In genomic region chr19:53430356-53430755, GRCm38 (mm10) we compare ENCODE assay signal across 11 mouse cellular contexts. TPM values are rescaled to one million over a fixed set of nuclear protein-coding genes. Genes with fewer than 3 reads are reported as not detected.
DNase-seq lines count a peak whose midpoint lies in the region; ATAC-seq and TF ChIP-seq lines count a peak whose summit lies in the region.
"Had no signal": no experiment of that assay in that cellular context is flagged by ENCODE, and none has a peak within 500 bp of the region (broad histone marks: within the 10 kb centered on the region; RNA-seq: fewer than 3 reads in every experiment).

No protein-coding gene starts in this region.

- peak; percentile 84 for ATAC-seq in forebrain, embryonic 12.5 days (ENCODE audit: low FRiP score)
- peak; percentile 27; the same call in 1 of the 2 replicates for ATAC-seq in neural tube, embryonic 12.5 days (ENCODE audit: low FRiP score, low read depth)
- ATAC-seq in activated CD4-positive, CD25-positive, alpha-beta regulatory T cell, adult 4 months, result no peak

- no peaks in the 10 kb centered on the region for H3K9me3 ChIP-seq in forebrain, embryonic 12.5 days
- no peaks in the 10 kb centered on the region for H3K9me3 ChIP-seq in neural tube, embryonic 12.5 days
- H3K9me3 ChIP-seq: lung, embryonic 15.5 days had no signal

- H3K9ac ChIP-seq in forebrain, embryonic 12.5 days, result no peak overlapping the region
- H3K9ac ChIP-seq in neural tube, embryonic 12.5 days, result no peak overlapping the region
- H3K9ac ChIP-seq: lung, embryonic 15.5 days had no signal

- no peaks in the 10 kb centered on the region for H3K36me3 ChIP-seq in forebrain, embryonic 12.5 days (replicated peaks)
- no peaks in the 10 kb centered on the region for H3K36me3 ChIP-seq in neural tube, embryonic 12.5 days
- H3K36me3 ChIP-seq: lung, embryonic 15.5 days had no signal

- H3K4me1 ChIP-seq in forebrain, embryonic 12.5 days, result peaks cover 13% of the 10 kb centered on the region
- peaks cover 6% of the 10 kb centered on the region; the same call in 1 of the 2 replicates for H3K4me1 ChIP-seq in neural tube, embryonic 12.5 days

- H3K4me3 ChIP-seq in forebrain, embryonic 12.5 days (replicated peaks), result no peak overlapping the region
- no peak overlapping the region; the same call in 1 of the 2 replicates for H3K4me3 ChIP-seq in layer of hippocampus, adult 2 months
- no peak overlapping the region for H3K4me3 ChIP-seq in neural tube, embryonic 12.5 days
- H3K4me3 ChIP-seq: lung, embryonic 15.5 days had no signal

- TF ChIP-seq CTCF in layer of hippocampus, adult 2 months (conservative IDR thresholded peaks at IDR 0.05), result no peak

- 55% methylated on average over 9 of the region's 9 CpGs for WGBS in forebrain, embryonic 12.5 days
- 43% methylated on average over 9 of the region's 9 CpGs for WGBS in neural tube, embryonic 12.5 days

- H3K27ac ChIP-seq in forebrain, embryonic 12.5 days, result peak overlapping the region; percentile 67
- peak overlapping the region; percentile 79 for H3K27ac ChIP-seq in layer of hippocampus, adult 2 months
- H3K27ac ChIP-seq in neural tube, embryonic 12.5 days, result no peak overlapping the region
- H3K27ac ChIP-seq: lung, embryonic 15.5 days had no signal

- H3K4me2 ChIP-seq in forebrain, embryonic 12.5 days, result no peak overlapping the region
- no peak overlapping the region for H3K4me2 ChIP-seq in neural tube, embryonic 12.5 days (replicated peaks)
- H3K4me2 ChIP-seq: lung, embryonic 15.5 days had no signal

- 0 out of 2 replicates have a peak, but pooled peaks cover 3% of the 10 kb centered on the region for H3K27me3 ChIP-seq in forebrain, embryonic 12.5 days
- no peaks in the 10 kb centered on the region for H3K27me3 ChIP-seq in neural tube, embryonic 12.5 days (replicated peaks)
- H3K27me3 ChIP-seq: lung, embryonic 15.5 days had no signal

- DNase-seq in brain, embryonic 18.5 days (ENCODE audit: low read depth, low spot score), result peak; percentile 69
- peak; percentile 68 to 92 for DNase-seq in layer of hippocampus, adult 2 months (ENCODE audit: low spot score in 2 of 2)
- no peak for DNase-seq in adrenal gland, adult 2 months
- no peak for DNase-seq in adrenal gland, adult 18-20 months (ENCODE audit: low spot score in 2 of 2)
- no peak for DNase-seq in thymus, postnatal 0 days (ENCODE audit: low spot score)
- DNase-seq: gastrocnemius, postnatal 36 days; kidney, postnatal 14 days had no signal

RNA-seq across cellular contexts. Expression of gene Smndc1, which starts 40.0 kb away (rescaled TPM):
- 45.4 and 49.6 TPM in 2 replicates for polyA plus RNA-seq in forebrain, embryonic 12.5 days (2016; fragmentation: Nextera tagmentation; extraction: Ambion mirVana)
- total RNA-seq in layer of hippocampus, adult 2 months (2021), result 10 to 100 TPM; 39.9 to 40.7 TPM
- 40.4 and 42.5 TPM in 2 replicates for polyA plus RNA-seq in neural tube, embryonic 12.5 days (2016; fragmentation: Nextera tagmentation; extraction: Ambion mirVana)
- 10 to 100 TPM; 38.1 to 48.6 TPM for total RNA-seq in adrenal gland, adult 2 months (2021)
- polyA plus RNA-seq in adrenal gland, adult 2 months (2012; rRNA removed), result 1.2 TPM in 2 replicates
- 10 to 100 TPM; 41.5 to 44.2 TPM for total RNA-seq in adrenal gland, adult 18-20 months (2021)
- 56.4 and 66.0 TPM in 2 replicates for polyA plus RNA-seq in thymus, postnatal 0 days (2015; fragmentation: Nextera tagmentation; extraction: Ambion mirVana)
- 10 to 100 TPM; 35.9 TPM for polyA plus RNA-seq in activated CD4-positive, CD25-positive, alpha-beta regulatory T cell, adult 4 months (2017; shearing (Covaris generic))

RNA-seq across cellular contexts. Expression of gene Gm10197, which starts 58.8 kb away (rescaled TPM):
- 1.7 TPM in 1 of 2 replicates, not detected in the other for polyA plus RNA-seq in forebrain, embryonic 12.5 days (2016; fragmentation: Nextera tagmentation; extraction: Ambion mirVana)
- not detected for total RNA-seq in layer of hippocampus, adult 2 months (2021)
- polyA plus RNA-seq in neural tube, embryonic 12.5 days (2016; fragmentation: Nextera tagmentation; extraction: Ambion mirVana), result not detected in 2 replicates
- not detected for total RNA-seq in adrenal gland, adult 2 months (2021)
- polyA plus RNA-seq in adrenal gland, adult 2 months (2012; rRNA removed), result not detected in 2 replicates
- total RNA-seq in adrenal gland, adult 18-20 months (2021), result not detected
- polyA plus RNA-seq in thymus, postnatal 0 days (2015; fragmentation: Nextera tagmentation; extraction: Ambion mirVana), result 2.1 and 2.5 TPM in 2 replicates
- not detected for polyA plus RNA-seq in activated CD4-positive, CD25-positive, alpha-beta regulatory T cell, adult 4 months (2017; shearing (Covaris generic))
- total RNA-seq: gastrocnemius, postnatal 36 days had no signal

Comparison
In these comparisons a context has a peak if more than half of its experiments do, and no peak if none do; other contexts are left out.
1. DNase-seq: peak in brain, embryonic 18.5 days (single experiment) and layer of hippocampus, adult 2 months (2 of 2); none in adrenal gland, adult 2 months (single experiment), adrenal gland, adult 18-20 months (0 of 2) and thymus, postnatal 0 days (single experiment).
2. RNA of gene Smndc1, which starts 40.0 kb away (polyA plus RNA-seq): 56.4 to 66.0 TPM in thymus, postnatal 0 days, 45.4 to 49.6 TPM in forebrain, embryonic 12.5 days, 40.4 to 42.5 TPM in neural tube, embryonic 12.5 days and 35.9 TPM in activated CD4-positive, CD25-positive, alpha-beta regulatory T cell, adult 4 months; 1.2 TPM in adrenal gland, adult 2 months; every median in the first group is over 10 times any median in the second.